Mouse (Mus musculus) frontal cortex, adult (tissue): ENCODE measurements around the gene Atg7.
A peak's percentile ranks its signal among the peaks of the same experiment; 100 is the strongest.

Source experiments
- ATAC-seq: cut with Nextera tagmentation; 2 replicates; pipeline ENCODE4 v1.9.2; 2017; ENCODE audit warnings: mild to moderate bottlenecking, moderate library complexity, mixed read lengths; ENCODE audit not compliant: low TSS enrichment

The Atg7 gene

GRCm38 (mm10) chr6:114854368-114854767, 211.5 kb downstream of the Atg7 start:
- ATAC-seq: peak; percentile 38

- no peak for ATAC-seq
Observed at GRCm38 (mm10) chr6:114855644-114856043, 212.7 kb downstream of the Atg7 start.

GRCm38 (mm10) chr6:114856501-114856900, 213.6 kb downstream of the Atg7 start:
- ATAC-seq: no peak

GRCm38 (mm10) chr6:114857996-114858721, 215.3 kb downstream of the Atg7 start:
- ATAC-seq: peak; percentile 32; the same call in 1 of the 2 replicates

GRCm38 (mm10) chr6:114858722-114859053, 215.8 kb downstream of the Atg7 start:
- no peak for ATAC-seq

GRCm38 (mm10) chr6:114860677-114861568, 218.0 kb downstream of the Atg7 start:
- ATAC-seq: peak; percentile 70

- peak; percentile 13; the same call in 1 of the 2 replicates for ATAC-seq
Observed at GRCm38 (mm10) chr6:114861591-114861990, 218.7 kb downstream of the Atg7 start.

GRCm38 (mm10) chr6:114862046-114862445, 219.1 kb downstream of the Atg7 start:
- no peak for ATAC-seq

GRCm38 (mm10) chr6:114863501-114863900, 220.6 kb downstream of the Atg7 start:
- no peak for ATAC-seq

- no peak for ATAC-seq
Observed at GRCm38 (mm10) chr6:114864421-114864820, 221.5 kb downstream of the Atg7 start.

- ATAC-seq: peak; percentile 65
Observed at GRCm38 (mm10) chr6:114866078-114866477, 223.2 kb downstream of the Atg7 start.

GRCm38 (mm10) chr6:114866619-114867018, 223.7 kb downstream of the Atg7 start:
- ATAC-seq: no peak

GRCm38 (mm10) chr6:114868656-114869055, 225.8 kb downstream of the Atg7 start:
- no peak for ATAC-seq

- no peak for ATAC-seq
Observed at GRCm38 (mm10) chr6:114869501-114870076, 226.7 kb downstream of the Atg7 start.

- ATAC-seq: no peak
Observed at GRCm38 (mm10) chr6:114871010-114871660, 228.2 kb downstream of the Atg7 start.

- no peak for ATAC-seq
Observed at GRCm38 (mm10) chr6:114873808-114874137, 230.9 kb downstream of the Atg7 start.

- peak; percentile 9; the same call in 1 of the 2 replicates for ATAC-seq
Observed at GRCm38 (mm10) chr6:114874138-114874928, 231.4 kb downstream of the Atg7 start.

- peak; percentile 71 for ATAC-seq
Observed at GRCm38 (mm10) chr6:114875018-114875558, 232.2 kb downstream of the Atg7 start.

- ATAC-seq: no peak
Observed at GRCm38 (mm10) chr6:114876033-114876432, 233.1 kb downstream of the Atg7 start.

GRCm38 (mm10) chr6:114876546-114876945, 233.6 kb downstream of the Atg7 start:
- no peak for ATAC-seq
